Mouse (Mus musculus) lung, embryonic 15.5 days (tissue): ENCODE results near the gene Ric3. TPM values are rescaled to one million over a fixed set of nuclear protein-coding genes. Genes with fewer than 3 reads are reported as not detected.
"Not testable (repeated sequence)": the region's sequence is repeated elsewhere in the genome, so short reads cannot be mapped to it uniquely, and the experiment has no call there.

Source experiments
- ATAC-seq: fragments of 200-750 bp; cut with Nextera tagmentation; 2 replicates; pipeline ENCODE4 v1.8.0; 2017; ENCODE audit warnings: moderate number of reproducible peaks, borderline replicate concordance; ENCODE audit not compliant: low FRiP score, low TSS enrichment; ENCODE audit errors: extremely low read depth
- H3K27ac ChIP-seq: fragments of 300-500 bp; sonication (generic); 2 replicates; pipeline ENCODE4 v1.5.1; 2015; ENCODE audit warnings: moderate library complexity, mild to moderate bottlenecking, inconsistent platforms
- H3K27me3 ChIP-seq: fragments of 300-500 bp; sonication (generic); 2 replicates; pipeline ENCODE4 v1.6.1; 2015; ENCODE audit warnings: inconsistent platforms
- H3K36me3 ChIP-seq: fragments of 300-500 bp; sonication (generic); 2 replicates; pipeline ENCODE4 v1.6.1; 2015; ENCODE audit warnings: inconsistent platforms
- H3K4me1 ChIP-seq: fragments of 300-500 bp; sonication (generic); 2 replicates; pipeline ENCODE4 v1.6.1; 2015; ENCODE audit warnings: inconsistent platforms
- H3K4me2 ChIP-seq: fragments of 300-500 bp; sonication (generic); 2 replicates; pipeline ENCODE4 v1.6.1; 2015; ENCODE audit warnings: inconsistent platforms, mild to moderate bottlenecking, moderate library complexity
- H3K4me3 ChIP-seq: fragments of 300-500 bp; sonication (generic); 2 replicates; pipeline ENCODE4 v1.5.1; 2015; ENCODE audit warnings: mild to moderate bottlenecking, inconsistent platforms
- H3K9ac ChIP-seq: fragments of 300-500 bp; sonication (generic); 2 replicates; pipeline ENCODE4 v1.6.1; 2015; ENCODE audit warnings: inconsistent platforms
- H3K9me3 ChIP-seq: fragments of 300-500 bp; sonication (generic); 2 replicates; pipeline ENCODE4 v1.6.1; 2016; ENCODE audit warnings: inconsistent platforms
- WGBS: fragments of 180-500 bp; shearing (Covaris S2); methylation state at CpG from one replicate; pipeline ENCODE4 v1.1.7; 2015; 5-methylcytosine and 5-hydroxymethylcytosine counted together
- polyA plus RNA-seq: library from polyadenylated mRNA; unstranded; fragments of >200 nt; fragmentation: Nextera tagmentation; extraction: Ambion mirVana; gene quantifications from 2 replicates; pipeline ENCODE4 v1.2.1, GENCODE M21; 2015

The Ric3 gene
- polyA plus RNA-seq, 1 experiment from 2014 or later: 1.1 TPM

- Histone ChIP-seq H3K27ac (no peak overlapping the region), H3K9me3 (no peaks in the 10 kb centered on the region), H3K4me2 (no peak overlapping the region), H3K36me3 (no peaks in the 10 kb centered on the region), H3K27me3 (no peaks in the 10 kb centered on the region), H3K4me1 (no peaks in the 10 kb centered on the region), H3K4me3 (no peak overlapping the region), H3K9ac (no peak overlapping the region)
- no peak for ATAC-seq
- WGBS: 69% methylated on average over 4 of the region's 4 CpGs
These were observed 13.5 kb upstream of the Ric3 start for GRCm38 (mm10) chr7:109096618-109097017.

- no peaks in the 10 kb centered on the region for H3K36me3 ChIP-seq
- no peaks in the 10 kb centered on the region for H3K9me3 ChIP-seq
- no peak overlapping the region for H3K9ac ChIP-seq
- no peak overlapping the region for H3K27ac ChIP-seq
- no CpG with 5 or more reads among the region's 7 CpGs for WGBS
- no peaks in the 10 kb centered on the region for H3K4me1 ChIP-seq
- no peak for ATAC-seq
- no peak overlapping the region for H3K4me2 ChIP-seq
- H3K27me3 ChIP-seq: no peaks in the 10 kb centered on the region
- H3K4me3 ChIP-seq: no peak overlapping the region
These were observed 11.2 kb upstream of the Ric3 start for GRCm38 (mm10) chr7:109094294-109094693.

GRCm38 (mm10) chr7:109091316-109091715 is 8.2 kb upstream of the Ric3 start:
- not testable (repeated sequence) for H3K4me2 ChIP-seq, ATAC-seq, H3K27ac ChIP-seq, H3K9ac ChIP-seq, H3K9me3 ChIP-seq, H3K27me3 ChIP-seq, H3K4me1 ChIP-seq, H3K36me3 ChIP-seq, H3K4me3 ChIP-seq
- no CpG with 5 or more reads among the region's 2 CpGs for WGBS

DNA sequence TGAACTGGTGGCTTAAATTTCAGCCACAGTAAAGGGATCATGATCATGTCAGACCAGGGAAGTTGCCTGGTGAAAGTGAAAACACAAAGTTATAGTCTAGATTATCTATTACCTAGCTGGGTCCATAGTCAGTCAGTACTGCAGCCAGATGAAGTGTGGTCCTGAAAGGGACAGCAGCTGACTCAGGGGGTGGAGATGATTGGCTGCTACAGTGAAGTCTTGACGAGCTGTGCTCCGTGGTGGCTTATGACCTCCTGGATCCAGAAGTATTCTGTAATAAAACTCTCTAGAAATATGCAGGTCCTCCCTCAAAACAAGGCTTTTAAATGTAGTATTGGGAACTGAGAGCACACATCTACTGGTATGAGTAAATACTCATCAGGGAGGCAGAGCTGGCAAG is 3.8 kb upstream of the Ric3 start:
- no peak overlapping the region for H3K9ac ChIP-seq
- H3K27ac ChIP-seq: no peak overlapping the region
- H3K4me3 ChIP-seq: no peak overlapping the region
- no peaks in the 10 kb centered on the region for H3K36me3 ChIP-seq
- H3K4me2 ChIP-seq: no peak overlapping the region
- H3K4me1 ChIP-seq: no peaks in the 10 kb centered on the region
- H3K9me3 ChIP-seq: no peaks in the 10 kb centered on the region
- WGBS: 2% methylated on average over 2 of the region's 2 CpGs
- H3K27me3 ChIP-seq: peaks cover 12% of the 10 kb centered on the region
- no peak for ATAC-seq

DNA sequence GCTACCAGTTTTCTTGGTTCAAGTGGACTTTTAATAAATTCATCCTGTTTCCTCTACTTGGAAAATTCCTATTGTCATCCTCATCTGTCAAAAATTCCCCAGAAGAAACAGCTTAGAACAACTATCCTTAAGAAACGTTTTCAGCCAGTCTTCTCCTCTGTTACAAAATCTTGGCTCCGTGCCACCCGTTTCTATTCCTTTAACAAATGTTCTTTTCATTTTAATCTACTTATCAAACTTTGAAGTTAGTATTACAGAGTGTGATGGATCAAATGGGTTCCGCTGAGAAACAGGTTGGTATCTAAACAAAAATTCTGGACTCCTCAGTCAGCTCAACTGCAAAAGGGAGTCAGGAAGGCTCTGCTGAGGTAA is 668 bp upstream of the Ric3 start:
- H3K4me1 ChIP-seq: no peaks in the 10 kb centered on the region
- no peak overlapping the region for H3K9ac ChIP-seq
- no peak for ATAC-seq
- H3K27me3 ChIP-seq: peaks cover 12% of the 10 kb centered on the region
- no peaks in the 10 kb centered on the region for H3K9me3 ChIP-seq
- no peak overlapping the region for H3K27ac ChIP-seq
- no peak overlapping the region for H3K4me2 ChIP-seq
- no peak overlapping the region for H3K4me3 ChIP-seq
- no peaks in the 10 kb centered on the region for H3K36me3 ChIP-seq
- 60% methylated on average over 4 of the region's 4 CpGs for WGBS

- H3K27ac ChIP-seq: no peak overlapping the region
- no peaks in the 10 kb centered on the region for H3K4me1 ChIP-seq
- ATAC-seq: no peak
- peaks cover 12% of the 10 kb centered on the region for H3K27me3 ChIP-seq
- no peaks in the 10 kb centered on the region for H3K36me3 ChIP-seq
- WGBS: 21% methylated on average over 12 of the region's 12 CpGs
- peak overlapping the region; percentile 47 for H3K4me3 ChIP-seq
- H3K9ac ChIP-seq: no peak overlapping the region
- H3K9me3 ChIP-seq: no peaks in the 10 kb centered on the region
- H3K4me2 ChIP-seq: peak overlapping the region; percentile 65
These were observed 640 bp downstream of the Ric3 start for GRCm38 (mm10) chr7:109082269-109083112.

GRCm38 (mm10) chr7:109072326-109072725 is 10.8 kb downstream of the Ric3 start:
- no peaks in the 10 kb centered on the region for H3K4me1 ChIP-seq
- WGBS: 67% methylated on average over 5 of the region's 5 CpGs
- H3K4me2 ChIP-seq: no peak overlapping the region

GRCm38 (mm10) chr7:109069641-109070040 is 13.5 kb downstream of the Ric3 start:
- WGBS: 57% methylated on average over 4 of the region's 4 CpGs
- H3K4me3 ChIP-seq: no peak overlapping the region
- no peak for ATAC-seq
- H3K4me2 ChIP-seq: no peak overlapping the region
- H3K27me3 ChIP-seq: no peaks in the 10 kb centered on the region
- no peak overlapping the region for H3K27ac ChIP-seq
- H3K4me1 ChIP-seq: no peaks in the 10 kb centered on the region
- no peaks in the 10 kb centered on the region for H3K9me3 ChIP-seq
- H3K9ac ChIP-seq: no peak overlapping the region
- H3K36me3 ChIP-seq: no peaks in the 10 kb centered on the region

More at GRCm38 (mm10) chr7:109072326-109072725, 10.8 kb downstream of the Ric3 start:
- H3K36me3 ChIP-seq: no peaks in the 10 kb centered on the region
- H3K9me3 ChIP-seq: no peaks in the 10 kb centered on the region
- H3K9ac ChIP-seq: no peak overlapping the region
- H3K4me3 ChIP-seq: no peak overlapping the region
- ATAC-seq: no peak
- H3K27me3 ChIP-seq: no peaks in the 10 kb centered on the region
- H3K27ac ChIP-seq: no peak overlapping the region

GRCm38 (mm10) chr7:109059536-109059935 is 23.6 kb downstream of the Ric3 start:
- Histone ChIP-seq H3K9ac (no peak overlapping the region), H3K27ac (no peak overlapping the region)
- 75% methylated on average over 4 of the region's 4 CpGs for WGBS

GRCm38 (mm10) chr7:109050831-109051230 is 32.3 kb downstream of the Ric3 start:
- Histone ChIP-seq H3K4me2 (no peak overlapping the region), H3K4me1 (no peaks in the 10 kb centered on the region), H3K9ac (no peak overlapping the region), H3K9me3 (no peaks in the 10 kb centered on the region), H3K27me3 (no peaks in the 10 kb centered on the region), H3K4me3 (no peak overlapping the region), H3K27ac (no peak overlapping the region), H3K36me3 (no peaks in the 10 kb centered on the region)
- no peak for ATAC-seq
- 74% methylated on average over 1 of the region's 1 CpGs for WGBS

More at GRCm38 (mm10) chr7:109059536-109059935, 23.6 kb downstream of the Ric3 start:
- H3K4me3 ChIP-seq: no peak overlapping the region
- no peaks in the 10 kb centered on the region for H3K27me3 ChIP-seq
- H3K9me3 ChIP-seq: no peaks in the 10 kb centered on the region
- no peak for ATAC-seq
- H3K4me2 ChIP-seq: no peak overlapping the region
- H3K36me3 ChIP-seq: no peaks in the 10 kb centered on the region
- no peaks in the 10 kb centered on the region for H3K4me1 ChIP-seq

- Histone ChIP-seq H3K27ac (no peak overlapping the region), H3K4me2 (no peak overlapping the region), H3K9me3 (no peaks in the 10 kb centered on the region), H3K9ac (no peak overlapping the region), H3K4me3 (no peak overlapping the region), H3K4me1 (no peaks in the 10 kb centered on the region), H3K36me3 (no peaks in the 10 kb centered on the region), H3K27me3 (no peaks in the 10 kb centered on the region)
- no peak for ATAC-seq
- WGBS: 90% methylated on average over 2 of the region's 2 CpGs
These were observed 37.3 kb downstream of the Ric3 start for GRCm38 (mm10) chr7:109045876-109046275.

- Histone ChIP-seq H3K36me3 (no peaks in the 10 kb centered on the region), H3K27me3 (no peaks in the 10 kb centered on the region), H3K9me3 (no peaks in the 10 kb centered on the region), H3K9ac (no peak overlapping the region), H3K4me3 (no peak overlapping the region), H3K4me1 (no peaks in the 10 kb centered on the region), H3K4me2 (no peak overlapping the region), H3K27ac (no peak overlapping the region)
- WGBS: 81% methylated on average over 5 of the region's 5 CpGs
- no peak for ATAC-seq
These were observed 43.7 kb downstream of the Ric3 start for GRCm38 (mm10) chr7:109039445-109039844.
